In genomic region chr4:133865231-133865630, GRCm38 (mm10) we compare ENCODE assay signal across 9 mouse cellular contexts. TPM values are rescaled to one million over a fixed set of nuclear protein-coding genes. Genes with fewer than 3 reads are reported as not detected.
DNase-seq lines count a peak whose midpoint lies in the region; ATAC-seq and TF ChIP-seq lines count a peak whose summit lies in the region.
"Had no signal": no experiment of that assay in that cellular context is flagged by ENCODE, and none has a peak within 500 bp of the region (broad histone marks: within the 10 kb centered on the region; RNA-seq: fewer than 3 reads in every experiment).

No protein-coding gene starts in this region.

- H3K9ac ChIP-seq in intestine, embryonic 16.5 days (ENCODE audit: low read depth, low read length): no peak overlapping the region; the same call in 1 of the 2 replicates
- H3K9ac ChIP-seq in intestine, postnatal 0 days (ENCODE audit: low read depth, low read length): no peak overlapping the region
- 0 out of 2 replicates have a peak overlapping the region, but pooled peaks have one; percentile 10 for H3K9ac ChIP-seq in ES-Bruce4 (ENCODE audit: low read depth, poor library complexity, severe bottlenecking)
- no peak overlapping the region for H3K9ac ChIP-seq in hindbrain, postnatal 0 days (replicated peaks; ENCODE audit: low read length)

- H3K4me1 ChIP-seq in intestine, embryonic 16.5 days (ENCODE audit: control insufficient read depth, insufficient read depth, low read length): peaks cover 5% of the 10 kb centered on the region; the same call in 1 of the 2 replicates
- H3K4me1 ChIP-seq in intestine, postnatal 0 days (replicated peaks; ENCODE audit: control insufficient read depth, insufficient read depth, low read length): no peaks in the 10 kb centered on the region
- peaks cover 4% of the 10 kb centered on the region for H3K4me1 ChIP-seq in ES-Bruce4 (ENCODE audit: control insufficient read depth, insufficient read depth, low read length)
- peaks cover 5% of the 10 kb centered on the region; the same call in 1 of the 2 replicates for H3K4me1 ChIP-seq in hindbrain, postnatal 0 days (ENCODE audit: insufficient read depth, low read length)

- no peak for TF ChIP-seq CTCF in intestine, postnatal 0 days (IDR thresholded peaks at IDR 0.05; ENCODE audit: low read depth)
- no peak for TF ChIP-seq CTCF in ES-Bruce4 (IDR thresholded peaks at IDR 0.05; ENCODE audit: low read depth, low read length)
- TF ChIP-seq CTCF in hindbrain, postnatal 0 days (IDR thresholded peaks at IDR 0.05; ENCODE audit: low read depth): no peak

- H3K4me2 ChIP-seq in intestine, embryonic 16.5 days (ENCODE audit: low read depth, low read length): no peak overlapping the region
- no peak overlapping the region for H3K4me2 ChIP-seq in intestine, postnatal 0 days (replicated peaks; ENCODE audit: low read depth)
- no peak overlapping the region for H3K4me2 ChIP-seq in hindbrain, postnatal 0 days (ENCODE audit: low read depth, low read length)

- no peaks in the 10 kb centered on the region for H3K9me3 ChIP-seq in intestine, embryonic 16.5 days (ENCODE audit: control insufficient read depth, low read length)
- no peaks in the 10 kb centered on the region for H3K9me3 ChIP-seq in intestine, postnatal 0 days (ENCODE audit: control insufficient read depth)
- no peaks in the 10 kb centered on the region for H3K9me3 ChIP-seq in ES-Bruce4 (replicated peaks; ENCODE audit: control insufficient read depth, insufficient read depth, low read length, poor library complexity, severe bottlenecking)
- H3K9me3 ChIP-seq in hindbrain, postnatal 0 days (ENCODE audit: low read length): no peaks in the 10 kb centered on the region

- no peak for ATAC-seq in intestine, embryonic 16.5 days
- no peak for ATAC-seq in intestine, postnatal 0 days
- ATAC-seq in hindbrain, postnatal 0 days: no peak

- no peak overlapping the region for H3K4me3 ChIP-seq in intestine, embryonic 16.5 days (ENCODE audit: low read length)
- H3K4me3 ChIP-seq in intestine, postnatal 0 days (ENCODE audit: low read depth, low read length): no peak overlapping the region
- no peak overlapping the region for H3K4me3 ChIP-seq in ES-Bruce4 (ENCODE audit: low read depth, low read length)
- H3K4me3 ChIP-seq in hindbrain, postnatal 0 days (ENCODE audit: low read length): no peak overlapping the region

- peaks cover 26% of the 10 kb centered on the region for H3K36me3 ChIP-seq in intestine, embryonic 16.5 days (ENCODE audit: control insufficient read depth, insufficient read depth, low read length)
- H3K36me3 ChIP-seq in intestine, postnatal 0 days (ENCODE audit: control insufficient read depth, insufficient read depth): peaks cover 90% of the 10 kb centered on the region
- H3K36me3 ChIP-seq in ES-Bruce4 (ENCODE audit: control insufficient read depth, insufficient read depth, low read length, poor library complexity, severe bottlenecking): peaks cover 43% of the 10 kb centered on the region
- 0 out of 2 replicates have a peak, but pooled peaks cover 6% of the 10 kb centered on the region for H3K36me3 ChIP-seq in hindbrain, postnatal 0 days (ENCODE audit: insufficient read depth, low read length)

- H3K27me3 ChIP-seq in intestine, embryonic 16.5 days (replicated peaks; ENCODE audit: control insufficient read depth, insufficient read depth, low read length): no peaks in the 10 kb centered on the region
- H3K27me3 ChIP-seq in intestine, postnatal 0 days (replicated peaks; ENCODE audit: control insufficient read depth, insufficient read depth, low read length): no peaks in the 10 kb centered on the region
- H3K27me3 ChIP-seq in ES-Bruce4 (ENCODE audit: control insufficient read depth, insufficient read depth, low read length, poor library complexity, severe bottlenecking): no peaks in the 10 kb centered on the region
- H3K27me3 ChIP-seq in hindbrain, postnatal 0 days (ENCODE audit: insufficient read depth, low read length): no peaks in the 10 kb centered on the region

- 0 out of 2 replicates have a peak overlapping the region, but pooled peaks have one; percentile 3 for H3K27ac ChIP-seq in intestine, embryonic 16.5 days (ENCODE audit: low read length)
- H3K27ac ChIP-seq in intestine, postnatal 0 days (ENCODE audit: low read depth, low read length): no peak overlapping the region
- peak overlapping the region; percentile 82 for H3K27ac ChIP-seq in ES-Bruce4 (ENCODE audit: insufficient read depth, low read length)
- H3K27ac ChIP-seq in hindbrain, postnatal 0 days: peak overlapping the region; percentile 54; the same call in 1 of the 2 replicates

- no peak for TF ChIP-seq POLR2A in ES-Bruce4 (IDR thresholded peaks at IDR 0.05; ENCODE audit: insufficient read depth, low read length)

- DNase-seq in R1 (ENCODE audit: low read depth, low spot score): peak; percentile 69
- no peak for DNase-seq in hindbrain, postnatal 0 days (ENCODE audit: low spot score)
- DNase-seq in cerebellum, postnatal 4 days (ENCODE audit: low spot score in 2 of 2): no peak
- DNase-seq in right cerebral cortex, postnatal 25 days: no peak
- DNase-seq: heart, adult 18-20 months; lung, adult 18-20 months had no signal

- 49% methylated on average over 5 of the region's 5 CpGs for WGBS in intestine, embryonic 16.5 days
- WGBS in intestine, postnatal 0 days: 50% methylated on average over 5 of the region's 5 CpGs
- WGBS in hindbrain, postnatal 0 days: 79% methylated on average over 5 of the region's 5 CpGs

- TF ChIP-seq EP300 in ES-Bruce4 (IDR thresholded peaks at IDR 0.05; ENCODE audit: insufficient read depth, low read depth, low read length): no peak

RNA-seq across cellular contexts. Expression of gene Rps6ka1, which starts 22.4 kb away (rescaled TPM):
- 148 and 156 TPM in 2 replicates for polyA plus RNA-seq in intestine, embryonic 16.5 days (2015; fragmentation: Nextera tagmentation; extraction: Ambion mirVana)
- polyA plus RNA-seq in intestine, postnatal 0 days (2015; fragmentation: Nextera tagmentation; extraction: Ambion mirVana): 86.2 and 88.8 TPM in 2 replicates
- 73.2 and 86.4 TPM in 2 replicates for polyA plus RNA-seq in ES-Bruce4 (2011; ENCODE audit: insufficient read depth, insufficient read length, low read depth, missing spikeins)
- 28.0 and 31.1 TPM in 2 replicates for total RNA-seq in hindbrain, postnatal 0 days (2014; rRNA removed)
- 20.4 and 22.6 TPM in 2 replicates for polyA plus RNA-seq in hindbrain, postnatal 0 days (2015; fragmentation: Nextera tagmentation; extraction: Ambion mirVana)
